Mouse (Mus musculus) heart, embryonic 13.5 days (tissue): ENCODE measurements around the gene Ulk4. TPM values are rescaled to one million over a fixed set of nuclear protein-coding genes. Genes with fewer than 3 reads are reported as not detected.

Experiments used
- ATAC-seq: fragments of 200-750 bp; cut with Nextera tagmentation; 2 replicates; pipeline ENCODE4 v1.8.0; 2017; ENCODE audit warnings: moderate TSS enrichment; ENCODE audit not compliant: insufficient number of reproducible peaks, low FRiP score, low TSS enrichment; ENCODE audit errors: extremely low read depth
- H3K27ac ChIP-seq: fragments of 300-500 bp; sonication (generic); replicated peaks from 2 replicates; pipeline ENCODE4 v1.5.1; 2015; ENCODE audit warnings: moderate library complexity, mild to moderate bottlenecking, inconsistent platforms
- H3K27me3 ChIP-seq: fragments of 300-500 bp; sonication (generic); replicated peaks from 2 replicates; pipeline ENCODE4 v1.6.1; 2015; ENCODE audit warnings: mild to moderate bottlenecking, inconsistent platforms
- H3K36me3 ChIP-seq: fragments of 300-500 bp; sonication (generic); 2 replicates; pipeline ENCODE4 v1.6.1; 2015; ENCODE audit warnings: mild to moderate bottlenecking, inconsistent platforms
- H3K4me1 ChIP-seq: fragments of 300-500 bp; sonication (generic); 2 replicates; pipeline ENCODE4 v1.6.1; 2015; ENCODE audit warnings: inconsistent platforms
- H3K4me2 ChIP-seq: fragments of 300-500 bp; sonication (generic); 2 replicates; pipeline ENCODE4 v1.6.1; 2015; ENCODE audit warnings: inconsistent platforms, mild to moderate bottlenecking, moderate library complexity
- H3K4me3 ChIP-seq: fragments of 300-500 bp; sonication (generic); 2 replicates; pipeline ENCODE4 v1.5.1; 2015; ENCODE audit warnings: moderate library complexity, mild to moderate bottlenecking, inconsistent platforms
- H3K9ac ChIP-seq: fragments of 300-500 bp; sonication (generic); 2 replicates; pipeline ENCODE4 v1.6.1; 2015; ENCODE audit warnings: inconsistent platforms, mild to moderate bottlenecking, moderate library complexity
- H3K9me3 ChIP-seq: fragments of 300-500 bp; sonication (generic); 2 replicates; pipeline ENCODE4 v1.6.1; 2016; ENCODE audit warnings: inconsistent platforms
- WGBS: fragments of 180-500 bp; shearing (Covaris S2); methylation state at CpG from one replicate; pipeline ENCODE4 v1.1.7; 2015; ENCODE audit warnings: mixed read lengths; 5-methylcytosine and 5-hydroxymethylcytosine counted together
- polyA plus RNA-seq: library from polyadenylated mRNA; unstranded; fragments of >200 nt; fragmentation: Nextera tagmentation; extraction: Ambion mirVana; gene quantifications from 2 replicates; pipeline ENCODE4 v1.2.1, GENCODE M21; 2015

The Ulk4 gene
- 95.9 and 112 TPM in 2 replicates for polyA plus RNA-seq

- H3K27ac ChIP-seq: peak within 1 kb of the TSS; percentile 70
- H3K9ac ChIP-seq: peak within 1 kb of the TSS; percentile 82
- peaks cover 5% of the 10 kb centered on the region; the same call in 1 of the 2 replicates for H3K36me3 ChIP-seq
- under 1% methylated on average over 59 of the region's 59 CpGs for WGBS
- H3K4me2 ChIP-seq: peak within 1 kb of the TSS; percentile 74
- no peaks in the 10 kb centered on the region for H3K27me3 ChIP-seq
- H3K9me3 ChIP-seq: no peaks in the 10 kb centered on the region
- H3K4me1 ChIP-seq: peaks cover 14% of the 10 kb centered on the region
- ATAC-seq: peak; percentile 89
- peak within 1 kb of the TSS; percentile 64 for H3K4me3 ChIP-seq
Measured at GRCm38 (mm10) chr9:121277118-121278060, at the start of gene Ulk4. Ulk4 (minus strand) TSS chr9:121277197.

- H3K9ac ChIP-seq: no peak overlapping the region
- H3K4me2 ChIP-seq: no peak overlapping the region
- peaks cover 36% of the 10 kb centered on the region for H3K4me1 ChIP-seq
- H3K9me3 ChIP-seq: no peaks in the 10 kb centered on the region
- peak overlapping the region; percentile 59 for H3K27ac ChIP-seq
- peaks cover 30% of the 10 kb centered on the region for H3K36me3 ChIP-seq
- H3K27me3 ChIP-seq: no peaks in the 10 kb centered on the region
- H3K4me3 ChIP-seq: no peak overlapping the region
- no peak for ATAC-seq
- WGBS: 74% methylated on average over 14 of the region's 14 CpGs
Measured at GRCm38 (mm10) chr9:121322034-121322433, 45.0 kb upstream of the Ulk4 start.

- H3K4me2 ChIP-seq: no peak overlapping the region
- H3K4me1 ChIP-seq: peaks cover 45% of the 10 kb centered on the region
- H3K36me3 ChIP-seq: peaks cover 30% of the 10 kb centered on the region
- H3K27me3 ChIP-seq: no peaks in the 10 kb centered on the region
- no peak for ATAC-seq
- no peak overlapping the region for H3K9ac ChIP-seq
- H3K9me3 ChIP-seq: no peaks in the 10 kb centered on the region
- H3K4me3 ChIP-seq: no peak overlapping the region
- H3K27ac ChIP-seq: peak overlapping the region; percentile 58
- 78% methylated on average over 2 of the region's 2 CpGs for WGBS
Measured at GRCm38 (mm10) chr9:121321118-121321517, 44.1 kb upstream of the Ulk4 start.

GRCm38 (mm10) chr9:121320433-121320832 is 43.4 kb upstream of the Ulk4 start:
- Histone ChIP-seq H3K36me3 (peaks cover 30% of the 10 kb centered on the region), H3K9me3 (no peaks in the 10 kb centered on the region), H3K4me1 (peaks cover 52% of the 10 kb centered on the region), H3K27ac (peak overlapping the region; percentile 58), H3K27me3 (no peaks in the 10 kb centered on the region), H3K4me3 (no peak overlapping the region), H3K4me2 (no peak overlapping the region), H3K9ac (0 out of 2 replicates have a peak overlapping the region, but pooled peaks have one; percentile 64)
- 66% methylated on average over 2 of the region's 2 CpGs for WGBS
- ATAC-seq: no peak; the same call in 1 of the 2 replicates

GRCm38 (mm10) chr9:121319323-121319966 is 42.4 kb upstream of the Ulk4 start:
- WGBS: 79% methylated on average over 10 of the region's 10 CpGs
- Histone ChIP-seq H3K36me3 (peaks cover 30% of the 10 kb centered on the region), H3K27ac (peak overlapping the region; percentile 29; the same call in 1 of the 2 replicates), H3K4me1 (peaks cover 62% of the 10 kb centered on the region), H3K9ac (peak overlapping the region; percentile 64), H3K27me3 (no peaks in the 10 kb centered on the region), H3K4me2 (no peak overlapping the region), H3K4me3 (no peak overlapping the region), H3K9me3 (no peaks in the 10 kb centered on the region)
- no peak for ATAC-seq

- peak overlapping the region; percentile 1; the same call in 1 of the 2 replicates for H3K4me2 ChIP-seq
- ATAC-seq: no peak
- H3K27ac ChIP-seq: peak overlapping the region; percentile 98
- WGBS: 29% methylated on average over 12 of the region's 12 CpGs
- H3K9me3 ChIP-seq: no peaks in the 10 kb centered on the region
- H3K27me3 ChIP-seq: no peaks in the 10 kb centered on the region
- peaks cover 26% of the 10 kb centered on the region for H3K36me3 ChIP-seq
- H3K4me3 ChIP-seq: no peak overlapping the region
- peaks cover 85% of the 10 kb centered on the region for H3K4me1 ChIP-seq
- H3K9ac ChIP-seq: peak overlapping the region; percentile 66
Measured at GRCm38 (mm10) chr9:121316621-121317405, 39.8 kb upstream of the Ulk4 start.

GRCm38 (mm10) chr9:121315901-121316595 is 39.1 kb upstream of the Ulk4 start:
- Histone ChIP-seq H3K9me3 (no peaks in the 10 kb centered on the region), H3K4me2 (0 out of 2 replicates have a peak overlapping the region, but pooled peaks have one; percentile 1), H3K27ac (peak overlapping the region; percentile 98), H3K9ac (0 out of 2 replicates have a peak overlapping the region, but pooled peaks have one; percentile 25), H3K4me3 (no peak overlapping the region), H3K27me3 (no peaks in the 10 kb centered on the region), H3K36me3 (peaks cover 21% of the 10 kb centered on the region), H3K4me1 (peaks cover 85% of the 10 kb centered on the region)
- ATAC-seq: no peak
- WGBS: 76% methylated on average over 4 of the region's 4 CpGs

GRCm38 (mm10) chr9:121314541-121315152 is 37.6 kb upstream of the Ulk4 start:
- Histone ChIP-seq H3K4me2 (peak overlapping the region; percentile 75), H3K4me3 (peak overlapping the region; percentile 45), H3K27me3 (no peaks in the 10 kb centered on the region), H3K27ac (peak overlapping the region; percentile 98), H3K4me1 (peaks cover 86% of the 10 kb centered on the region), H3K36me3 (peaks cover 10% of the 10 kb centered on the region), H3K9me3 (no peaks in the 10 kb centered on the region), H3K9ac (peak overlapping the region; percentile 84)
- no peak; the same call in 1 of the 2 replicates for ATAC-seq
- 11% methylated on average over 14 of the region's 14 CpGs for WGBS

- H3K4me1 ChIP-seq: peaks cover 89% of the 10 kb centered on the region
- H3K27ac ChIP-seq: peak overlapping the region; percentile 98
- ATAC-seq: peak; percentile 72; the same call in 1 of the 2 replicates
- H3K27me3 ChIP-seq: no peaks in the 10 kb centered on the region
- peak overlapping the region; percentile 75 for H3K4me2 ChIP-seq
- H3K9ac ChIP-seq: peak overlapping the region; percentile 84
- H3K36me3 ChIP-seq: peaks cover 9% of the 10 kb centered on the region
- peak overlapping the region; percentile 45 for H3K4me3 ChIP-seq
- H3K9me3 ChIP-seq: no peaks in the 10 kb centered on the region
- 1% methylated on average over 21 of the region's 21 CpGs for WGBS
Measured at GRCm38 (mm10) chr9:121313656-121314374, 36.8 kb upstream of the Ulk4 start.
